Mouse (Mus musculus): ENCODE measurements at regions not wholly inside any gene's neighbourhood (a gene's known extent, or its start where the extent isn't known, plus 50 kb on each side); places are given as distances from the start of the nearest gene placed in this dataset.

DNA sequence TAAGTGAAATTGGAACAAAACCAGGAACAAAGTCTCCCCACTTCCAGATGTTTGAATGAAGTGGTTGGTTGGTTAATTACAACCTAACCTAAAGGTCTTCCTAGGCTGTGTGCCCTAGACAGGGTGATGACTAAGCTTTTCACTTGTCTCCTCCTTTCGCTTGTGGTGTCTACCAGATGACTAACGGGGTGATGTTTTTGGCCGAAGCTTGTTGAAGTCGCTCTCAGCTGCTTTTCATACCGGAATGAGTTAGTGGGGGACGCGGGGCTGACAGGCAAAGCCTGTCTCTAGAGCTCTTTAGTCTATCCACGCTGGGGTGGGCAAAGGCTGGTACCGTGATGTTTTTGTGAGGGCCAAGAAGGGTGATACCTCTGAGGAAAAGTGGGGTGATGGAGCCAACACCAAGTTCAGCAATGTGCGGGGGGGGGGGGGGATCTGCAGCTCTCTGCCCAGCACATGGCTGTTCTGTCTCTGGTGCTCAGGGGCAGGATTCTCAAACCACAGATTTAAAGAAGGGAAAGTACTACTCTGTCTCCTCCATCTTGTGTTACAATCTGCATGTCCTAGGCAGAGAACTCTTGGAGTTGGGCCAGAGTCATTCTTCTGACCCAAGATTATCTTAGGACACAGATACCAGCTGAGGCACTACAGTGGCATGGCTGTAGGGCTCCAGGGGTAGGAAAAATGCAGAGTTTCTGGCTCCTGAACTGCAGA is 73.8 kb upstream of the Tspan8 start:
- H3ac ChIP-seq (ENCODE audit: control insufficient read depth, insufficient read length) = no peak overlapping the region
- H3K79me2 ChIP-seq (ENCODE audit: control insufficient read depth, insufficient read depth) = no peaks in the 10 kb centered on the region
- TF ChIP-seq MYOD1 (IDR thresholded peaks at IDR 0.05; ENCODE audit: control insufficient read depth in 1 of 3, insufficient read length in 2 of 3, low read depth in 2 of 3) (no peak), REST (IDR thresholded peaks at IDR 0.05; ENCODE audit: insufficient read depth, insufficient read length) (no peak), CEBPB (IDR thresholded peaks at IDR 0.05; ENCODE audit: insufficient read depth, poor library complexity, severe bottlenecking) (no peak), MAX (IDR thresholded peaks at IDR 0.05; ENCODE audit: low read depth) (no peak), MYOG (IDR thresholded peaks at IDR 0.05; ENCODE audit: control insufficient read depth in 1 of 3, insufficient read depth in 1 of 3, insufficient read length in 2 of 3, low read depth in 2 of 3) (no peak), POLR2A (IDR thresholded peaks at IDR 0.05; ENCODE audit: insufficient read length, low read depth) (no peak), TCF3 (IDR thresholded peaks at IDR 0.05; ENCODE audit: insufficient read length, low read depth) (no peak), USF1 (IDR thresholded peaks at IDR 0.05; ENCODE audit: low read depth) (no peak), E2F4 (IDR thresholded peaks at IDR 0.05; ENCODE audit: insufficient read depth) (no peak), POLR2AphosphoS2 (IDR thresholded peaks at IDR 0.05; ENCODE audit: insufficient read length, low read depth) (no peak), SRF (IDR thresholded peaks at IDR 0.05; ENCODE audit: control insufficient read depth, insufficient read length, low read depth) (no peak), TCF12 (IDR thresholded peaks at IDR 0.05; ENCODE audit: insufficient read depth, poor library complexity, severe bottlenecking) (no peak)
- H3K36me3 ChIP-seq (ENCODE audit: control insufficient read depth, insufficient read depth) = no peaks in the 10 kb centered on the region
- H3K4me2 ChIP-seq (ENCODE audit: low read depth) = peak overlapping the region; percentile 77
- H3K4me3 ChIP-seq = no peak overlapping the region
- H3K27me3 ChIP-seq (ENCODE audit: control insufficient read depth, insufficient read depth, insufficient read length) = no peaks in the 10 kb centered on the region

GRCm38 (mm10) chr10:115749844-115750243 is 66.8 kb upstream of the Tspan8 start:
- H3K27me3 ChIP-seq (ENCODE audit: control insufficient read depth, insufficient read depth, insufficient read length) = no peaks in the 10 kb centered on the region
- no peaks in the 10 kb centered on the region for H3K36me3 ChIP-seq (ENCODE audit: control insufficient read depth, insufficient read depth)
- H3K4me3 ChIP-seq = no peak overlapping the region
- H3K79me2 ChIP-seq (ENCODE audit: control insufficient read depth, insufficient read depth) = no peaks in the 10 kb centered on the region
- TF ChIP-seq POLR2AphosphoS2 (IDR thresholded peaks at IDR 0.05; ENCODE audit: insufficient read length, low read depth) (no peak), MYOG (IDR thresholded peaks at IDR 0.05; ENCODE audit: control insufficient read depth in 1 of 3, insufficient read depth in 1 of 3, insufficient read length in 2 of 3, low read depth in 2 of 3) (no peak), POLR2A (IDR thresholded peaks at IDR 0.05; ENCODE audit: insufficient read length, low read depth) (no peak), REST (IDR thresholded peaks at IDR 0.05; ENCODE audit: insufficient read depth, insufficient read length) (no peak), MYOD1 (IDR thresholded peaks at IDR 0.05; ENCODE audit: control insufficient read depth in 1 of 3, insufficient read length in 2 of 3, low read depth in 2 of 3) (no peak), SRF (IDR thresholded peaks at IDR 0.05; ENCODE audit: control insufficient read depth, insufficient read length, low read depth) (no peak), TCF12 (IDR thresholded peaks at IDR 0.05; ENCODE audit: insufficient read depth, poor library complexity, severe bottlenecking) (no peak), CEBPB (IDR thresholded peaks at IDR 0.05; ENCODE audit: insufficient read depth, poor library complexity, severe bottlenecking) (no peak), E2F4 (IDR thresholded peaks at IDR 0.05; ENCODE audit: insufficient read depth) (no peak), MAX (IDR thresholded peaks at IDR 0.05; ENCODE audit: low read depth) (no peak), TCF3 (IDR thresholded peaks at IDR 0.05; ENCODE audit: insufficient read length, low read depth) (no peak), USF1 (IDR thresholded peaks at IDR 0.05; ENCODE audit: low read depth) (no peak)
- H3ac ChIP-seq (ENCODE audit: control insufficient read depth, insufficient read length) = no peak overlapping the region
- H3K4me2 ChIP-seq (ENCODE audit: low read depth) = no peak overlapping the region

DNA sequence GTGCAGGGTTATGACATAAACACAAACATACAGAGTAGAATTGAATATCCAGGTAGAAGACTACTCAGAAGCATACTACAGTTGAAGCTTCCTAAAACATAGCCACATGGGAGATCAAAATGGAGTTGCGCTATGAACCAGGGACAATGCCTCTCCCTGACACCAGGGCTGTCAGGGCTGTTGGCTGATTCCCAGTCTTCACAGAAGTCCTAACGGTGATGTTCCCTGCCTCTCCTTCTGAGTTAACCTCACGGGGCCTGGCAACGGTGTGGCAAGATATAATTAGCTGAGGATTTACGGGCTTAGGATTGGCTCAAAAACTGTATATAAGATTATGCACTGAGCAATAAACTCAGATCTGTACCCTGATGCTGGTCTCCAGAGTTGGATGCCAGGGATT is 66.4 kb upstream of the Tspan8 start:
- no peak overlapping the region for H3ac ChIP-seq (ENCODE audit: control insufficient read depth, insufficient read length)
- H3K79me2 ChIP-seq (ENCODE audit: control insufficient read depth, insufficient read depth) = no peaks in the 10 kb centered on the region
- no peak overlapping the region for H3K4me2 ChIP-seq (ENCODE audit: low read depth)
- no peak for TF ChIP-seq USF1 (IDR thresholded peaks at IDR 0.05; ENCODE audit: low read depth)
- no peak for TF ChIP-seq SRF (IDR thresholded peaks at IDR 0.05; ENCODE audit: control insufficient read depth, insufficient read length, low read depth)
- no peak for TF ChIP-seq MYOG (IDR thresholded peaks at IDR 0.05; ENCODE audit: control insufficient read depth in 1 of 3, insufficient read depth in 1 of 3, insufficient read length in 2 of 3, low read depth in 2 of 3)
- no peak for TF ChIP-seq CEBPB (IDR thresholded peaks at IDR 0.05; ENCODE audit: insufficient read depth, poor library complexity, severe bottlenecking)
- TF ChIP-seq POLR2A (IDR thresholded peaks at IDR 0.05; ENCODE audit: insufficient read length, low read depth) = no peak
- TF ChIP-seq REST (IDR thresholded peaks at IDR 0.05; ENCODE audit: insufficient read depth, insufficient read length) = no peak
- TF ChIP-seq TCF12 (IDR thresholded peaks at IDR 0.05; ENCODE audit: insufficient read depth, poor library complexity, severe bottlenecking) = no peak
- TF ChIP-seq E2F4 (IDR thresholded peaks at IDR 0.05; ENCODE audit: insufficient read depth) = no peak
- no peak overlapping the region for H3K4me3 ChIP-seq
- no peaks in the 10 kb centered on the region for H3K27me3 ChIP-seq (ENCODE audit: control insufficient read depth, insufficient read depth, insufficient read length)
- H3K36me3 ChIP-seq (ENCODE audit: control insufficient read depth, insufficient read depth) = no peaks in the 10 kb centered on the region

- Histone ChIP-seq H3K4me2 (ENCODE audit: low read depth) (no peak overlapping the region), H3K27me3 (ENCODE audit: control insufficient read depth, insufficient read depth, insufficient read length) (no peaks in the 10 kb centered on the region), H3K79me2 (ENCODE audit: control insufficient read depth, insufficient read depth) (no peaks in the 10 kb centered on the region), H3ac (ENCODE audit: control insufficient read depth, insufficient read length) (no peak overlapping the region), H3K4me3 (no peak overlapping the region), H3K36me3 (ENCODE audit: control insufficient read depth, insufficient read depth) (no peaks in the 10 kb centered on the region)
- TF ChIP-seq REST (IDR thresholded peaks at IDR 0.05; ENCODE audit: insufficient read depth, insufficient read length) (no peak), USF1 (IDR thresholded peaks at IDR 0.05; ENCODE audit: low read depth) (no peak), TCF12 (IDR thresholded peaks at IDR 0.05; ENCODE audit: insufficient read depth, poor library complexity, severe bottlenecking) (no peak), E2F4 (IDR thresholded peaks at IDR 0.05; ENCODE audit: insufficient read depth) (no peak), MYOD1 (IDR thresholded peaks at IDR 0.05; ENCODE audit: control insufficient read depth in 1 of 3, insufficient read length in 2 of 3, low read depth in 2 of 3) (no peak), MAX (IDR thresholded peaks at IDR 0.05; ENCODE audit: low read depth) (no peak), TCF3 (IDR thresholded peaks at IDR 0.05; ENCODE audit: insufficient read length, low read depth) (no peak), POLR2A (IDR thresholded peaks at IDR 0.05; ENCODE audit: insufficient read length, low read depth) (no peak)
Observed at GRCm38 (mm10) chr10:115758667-115759066, 58.0 kb upstream of the Tspan8 start.
